Mouse (Mus musculus) lung, embryonic 14.5 days (tissue): ENCODE results near the gene Calm2. TPM values are rescaled to one million over a fixed set of nuclear protein-coding genes. Genes with fewer than 3 reads are reported as not detected.

Experiments used
- ATAC-seq: fragments of 200-750 bp; cut with Nextera tagmentation; 2 replicates; pipeline ENCODE4 v1.8.0; 2017; ENCODE audit warnings: mild to moderate bottlenecking, moderate TSS enrichment, moderate library complexity; ENCODE audit not compliant: insufficient read depth
- DNase-seq: peaks from one replicate; pipeline ENCODE4 v3.0.0-alpha.2; 2015
- H3K27ac ChIP-seq: fragments of 300-500 bp; sonication (generic); 2 replicates; pipeline ENCODE4 v1.5.1; 2014; ENCODE audit warnings: low read depth, mild to moderate bottlenecking, moderate library complexity
- H3K27me3 ChIP-seq: fragments of 300-500 bp; sonication (generic); 2 replicates; pipeline ENCODE4 v1.6.1; 2014; ENCODE audit warnings: low read length, control low read depth; ENCODE audit not compliant: insufficient read depth
- H3K36me3 ChIP-seq: fragments of 300-500 bp; sonication (generic); 2 replicates; pipeline ENCODE4 v1.6.1; 2014; ENCODE audit warnings: control low read depth; ENCODE audit not compliant: insufficient read depth
- H3K4me1 ChIP-seq: fragments of 300-500 bp; sonication (generic); 2 replicates; pipeline ENCODE4 v1.6.1; 2014; ENCODE audit warnings: antibody characterized with exemption, control low read depth; ENCODE audit not compliant: insufficient read depth
- H3K4me2 ChIP-seq: fragments of 300-500 bp; sonication (generic); 2 replicates; pipeline ENCODE4 v1.6.1; 2014; ENCODE audit warnings: mild to moderate bottlenecking
- H3K4me3 ChIP-seq: fragments of 300-500 bp; sonication (generic); 2 replicates; pipeline ENCODE4 v1.5.1; 2014; ENCODE audit warnings: low read depth, low read length
- H3K9ac ChIP-seq: fragments of 300-500 bp; sonication (generic); 2 replicates; pipeline ENCODE4 v1.6.1; 2014
- H3K9me3 ChIP-seq: fragments of 300-500 bp; sonication (generic); 2 replicates; pipeline ENCODE4 v1.6.1; 2016; ENCODE audit warnings: low read depth, low read length, control low read depth
- CTCF ChIP-seq: IDR thresholded peaks from 2 replicates; pipeline ENCODE4 v1.5.1; 2016; ENCODE audit warnings: antibody characterized with exemption, low read depth
- WGBS: fragments of 180-500 bp; shearing (Covaris S2); extraction: QIAGEN DNeasy Blood & Tissue Kit; methylation state at CpG from one replicate; pipeline ENCODE4 v1.1.7; 2014; 5-methylcytosine and 5-hydroxymethylcytosine counted together
- polyA plus RNA-seq: library from polyadenylated mRNA; unstranded; fragments of >200 nt; fragmentation: Nextera tagmentation; extraction: Ambion mirVana; gene quantifications from 2 replicates; pipeline ENCODE4 v1.2.1, GENCODE M21; 2014

Calm2 gene
- polyA plus RNA-seq, 1 experiment from 2014 or later, result 944 TPM

DNA sequence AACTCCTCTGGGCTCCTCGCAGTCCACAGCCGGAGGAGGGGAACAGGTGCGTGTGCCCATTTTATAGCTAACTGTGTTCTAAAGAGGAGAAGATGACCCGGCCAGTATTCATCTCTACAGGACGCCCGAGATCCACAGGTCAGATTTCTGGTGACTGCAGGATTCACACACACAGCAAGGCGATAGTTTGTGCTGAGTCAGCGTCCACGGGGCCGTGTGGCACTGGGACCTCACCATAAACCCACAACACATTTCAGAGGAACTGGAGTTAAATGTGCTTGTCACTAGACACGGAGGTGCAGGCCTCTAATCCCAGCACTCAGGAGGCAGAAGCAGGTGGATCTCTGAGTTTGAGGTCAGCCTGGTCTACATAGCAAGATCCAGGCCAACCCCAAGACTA lies 44.3 kb downstream of the Calm2 start:
- Histone ChIP-seq H3K9me3 (no peaks in the 10 kb centered on the region), H3K9ac (no peak overlapping the region), H3K4me2 (no peak overlapping the region), H3K27me3 (no peaks in the 10 kb centered on the region), H3K27ac (no peak overlapping the region), H3K36me3 (no peaks in the 10 kb centered on the region), H3K4me3 (no peak overlapping the region), H3K4me1 (no peaks in the 10 kb centered on the region)
- WGBS, result 86% methylated on average over 11 of the region's 11 CpGs
- DNase-seq, result no peak
- TF ChIP-seq CTCF, result no peak
- ATAC-seq, result no peak

- H3K27ac ChIP-seq, result no peak overlapping the region
- ATAC-seq (no peak), DNase-seq (no peak)
- no peak for TF ChIP-seq CTCF
- 76% methylated on average over 11 of the region's 11 CpGs for WGBS
- no peaks in the 10 kb centered on the region for H3K4me1 ChIP-seq
- H3K4me2 ChIP-seq, result no peak overlapping the region
- no peaks in the 10 kb centered on the region for H3K36me3 ChIP-seq
- H3K9me3 ChIP-seq, result no peaks in the 10 kb centered on the region
- no peak overlapping the region for H3K9ac ChIP-seq
- H3K27me3 ChIP-seq, result no peaks in the 10 kb centered on the region
- H3K4me3 ChIP-seq, result no peak overlapping the region
Measured at GRCm38 (mm10) chr17:87397088-87397487, 49.6 kb downstream of the Calm2 start.

- H3K36me3 ChIP-seq, result no peaks in the 10 kb centered on the region
- H3K9me3 ChIP-seq, result no peaks in the 10 kb centered on the region
- H3K9ac ChIP-seq, result no peak overlapping the region
- H3K4me2 ChIP-seq, result no peak overlapping the region
- DNase-seq (peak; percentile 67), ATAC-seq (peak; percentile 64)
- no peaks in the 10 kb centered on the region for H3K27me3 ChIP-seq
- no peak overlapping the region for H3K4me3 ChIP-seq
- no peak for TF ChIP-seq CTCF
- H3K27ac ChIP-seq, result no peak overlapping the region
- no peaks in the 10 kb centered on the region; the same call in 1 of the 2 replicates for H3K4me1 ChIP-seq
- 51% methylated on average over 7 of the region's 7 CpGs for WGBS
Measured at GRCm38 (mm10) chr17:87391242-87391641, 55.5 kb downstream of the Calm2 start.

- no peak for TF ChIP-seq CTCF
- Histone ChIP-seq H3K9me3 (no peaks in the 10 kb centered on the region), H3K4me1 (no peaks in the 10 kb centered on the region; the same call in 1 of the 2 replicates), H3K4me2 (no peak overlapping the region), H3K27ac (no peak overlapping the region), H3K4me3 (no peak overlapping the region), H3K27me3 (no peaks in the 10 kb centered on the region), H3K36me3 (no peaks in the 10 kb centered on the region), H3K9ac (no peak overlapping the region)
- peak; percentile 59 for DNase-seq
- no peak; the same call in 1 of the 2 replicates for ATAC-seq
- WGBS, result 35% methylated on average over 4 of the region's 5 CpGs
Measured at GRCm38 (mm10) chr17:87387068-87387467, 59.7 kb downstream of the Calm2 start.

DNA sequence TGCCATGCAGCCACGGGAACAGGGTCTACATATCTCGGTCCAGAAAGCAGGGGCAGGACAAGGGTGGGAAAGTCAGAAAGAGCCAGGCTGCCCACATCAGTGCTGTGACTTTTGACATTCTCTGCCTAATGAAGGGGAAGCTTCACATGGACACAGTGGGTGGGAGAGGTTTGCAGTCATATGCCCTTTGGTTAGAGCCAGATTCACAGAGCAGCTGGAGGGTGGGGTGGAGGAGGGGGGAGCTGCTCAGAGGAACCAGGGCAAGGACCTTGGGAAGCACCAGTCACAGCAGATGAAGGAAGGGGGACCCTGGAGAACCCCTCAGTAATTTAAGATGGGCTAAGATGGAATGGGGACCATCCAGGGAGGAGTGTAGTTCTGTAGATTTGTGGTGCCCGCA lies 60.9 kb downstream of the Calm2 start:
- DNase-seq (no peak), ATAC-seq (no peak)
- no peaks in the 10 kb centered on the region for H3K27me3 ChIP-seq
- no peaks in the 10 kb centered on the region for H3K36me3 ChIP-seq
- TF ChIP-seq CTCF, result no peak
- no peak overlapping the region for H3K27ac ChIP-seq
- WGBS, result 66% methylated on average over 3 of the region's 3 CpGs
- no peak overlapping the region for H3K4me3 ChIP-seq
- no peak overlapping the region for H3K4me2 ChIP-seq
- H3K9ac ChIP-seq, result no peak overlapping the region
- H3K4me1 ChIP-seq, result no peaks in the 10 kb centered on the region; the same call in 1 of the 2 replicates
- no peaks in the 10 kb centered on the region for H3K9me3 ChIP-seq

Other genes starting within 250 kb of the Calm2 start
- gene Mcfd2, start 181.0 kb downstream of the Calm2 start, polyA plus RNA-seq, result 103 and 107 TPM in 2 replicates
- gene Ttc7, start 164.0 kb downstream of the Calm2 start, polyA plus RNA-seq, result 2.8 and 3.6 TPM in 2 replicates
- gene Stpg4, start 19.2 kb downstream of the Calm2 start, polyA plus RNA-seq, result not detected in 2 replicates
- gene Epcam, start 189.0 kb upstream of the Calm2 start, polyA plus RNA-seq, result 341 and 349 TPM in 2 replicates
- gene Msh2, start 225.4 kb upstream of the Calm2 start, polyA plus RNA-seq, result 55.1 and 56.0 TPM in 2 replicates